Mouse (Mus musculus) ES-E14 (cell line): ENCODE measurements around the gene Sept9.

ENCODE experiments used
- CHD2 ChIP-seq: IDR thresholded peaks from 2 replicates; pipeline ENCODE4 v1.6.1; 2014; ENCODE audit warnings: mild to moderate bottlenecking, low read depth, low read length, inconsistent platforms
- HCFC1 ChIP-seq: IDR thresholded peaks from 2 replicates; pipeline ENCODE4 v1.6.1; 2012; ENCODE audit warnings: low read length, inconsistent platforms, borderline replicate concordance; ENCODE audit not compliant: insufficient read depth
- MAFK ChIP-seq: IDR thresholded peaks from 2 replicates; pipeline ENCODE4 v1.6.1; 2014; ENCODE audit warnings: mild to moderate bottlenecking, low read depth, low read length, inconsistent platforms; ENCODE audit not compliant: insufficient read depth
- ZC3H11A ChIP-seq: IDR thresholded peaks from 2 replicates; pipeline ENCODE4 v1.6.1; 2012; ENCODE audit warnings: low read depth, mild to moderate bottlenecking, inconsistent platforms, low read length, borderline replicate concordance
- ZNF384 ChIP-seq: IDR thresholded peaks from 2 replicates; pipeline ENCODE4 v1.6.1; 2012; ENCODE audit warnings: low read depth, low read length, inconsistent platforms

GRCm38 (mm10) chr11:117235898-117236459, 36.5 kb downstream of the Sept9 start:
- no peak for TF ChIP-seq CHD2
- TF ChIP-seq MAFK, result no peak
- no peak for TF ChIP-seq HCFC1
- TF ChIP-seq ZNF384, result no peak
- TF ChIP-seq ZC3H11A, result no peak
